Mouse (Mus musculus): ENCODE data around the gene Baz1a. TPM values are rescaled to one million over a fixed set of nuclear protein-coding genes. Genes with fewer than 3 reads are reported as not detected.

The Baz1a gene
- total and polyA plus RNA-seq, 3 experiments: 41.7 to 95.0 (median 56.0) TPM

DNA sequence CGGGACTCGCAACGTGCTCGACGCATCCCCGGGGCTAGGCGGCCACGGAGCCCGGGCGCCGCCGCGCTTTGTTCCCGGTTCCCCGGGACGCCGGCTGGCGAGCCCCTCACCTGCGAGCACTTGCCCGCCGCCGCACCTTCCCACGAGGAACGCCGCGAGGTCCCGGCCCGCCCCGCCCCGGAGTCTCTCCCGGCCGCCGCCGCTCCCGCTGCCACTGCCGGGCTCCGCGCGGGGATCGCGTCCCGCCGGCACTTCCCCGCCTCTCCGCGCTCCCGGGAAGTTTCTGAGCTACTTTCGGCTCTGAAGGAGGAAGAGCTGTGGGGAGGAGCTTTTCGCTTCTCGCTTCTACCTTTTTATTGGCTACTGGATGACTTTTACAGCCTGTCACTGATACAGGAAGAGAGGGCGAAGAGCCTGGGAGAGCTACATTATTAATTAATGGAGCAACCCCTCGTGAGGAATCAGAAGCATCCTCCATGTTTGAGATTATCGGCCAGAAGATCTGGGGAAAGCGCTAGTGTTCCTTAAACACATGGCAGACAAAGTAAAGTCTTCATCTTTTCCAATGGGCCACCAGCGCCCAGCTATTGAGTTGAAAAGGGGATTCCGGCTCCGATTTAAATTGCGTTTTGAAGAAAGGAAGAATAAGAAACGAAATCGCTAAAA is 28.0 kb downstream of the Baz1a start, which contains the start of gene Gm20403 (continued):
- TF ChIP-seq RAD21 (IDR thresholded peaks at IDR 0.05; ENCODE audit: low read depth, low read length) (no peak), POLR2AphosphoS2 (IDR thresholded peaks at IDR 0.05; ENCODE audit: low read depth, low read length) (peak; percentile 72; the same call in 1 of the 2 replicates), ZNF384 (IDR thresholded peaks at IDR 0.05; ENCODE audit: low read depth, low read length) (no peak), HCFC1 (IDR thresholded peaks at IDR 0.05; ENCODE audit: low read depth, low read length) (no peak), CHD2 (IDR thresholded peaks at IDR 0.05; ENCODE audit: low read length) (no peak), ZC3H11A (IDR thresholded peaks at IDR 0.05; ENCODE audit: low read depth, low read length) (no peak), USF1 (IDR thresholded peaks at IDR 0.05; ENCODE audit: low read depth, low read length) (no peak), ZKSCAN1 (IDR thresholded peaks at IDR 0.05; ENCODE audit: borderline replicate concordance, low read depth, low read length) (no peak), RCOR1 (conservative IDR thresholded peaks at IDR 0.05; ENCODE audit: low read depth, low read length) (no peak), UBTF (IDR thresholded peaks at IDR 0.05; ENCODE audit: low read depth, low read length) (peak; percentile 68; the same call in 1 of the 2 replicates), CTCF (conservative IDR thresholded peaks at IDR 0.05 in 1 of 2, IDR thresholded peaks at IDR 0.05 in 1 of 2; ENCODE audit: low read depth in 2 of 2, low read length in 2 of 2) (no peak), POLR2A (IDR thresholded peaks at IDR 0.05; ENCODE audit: low read depth, low read length) (peak; percentile 89)

DNA sequence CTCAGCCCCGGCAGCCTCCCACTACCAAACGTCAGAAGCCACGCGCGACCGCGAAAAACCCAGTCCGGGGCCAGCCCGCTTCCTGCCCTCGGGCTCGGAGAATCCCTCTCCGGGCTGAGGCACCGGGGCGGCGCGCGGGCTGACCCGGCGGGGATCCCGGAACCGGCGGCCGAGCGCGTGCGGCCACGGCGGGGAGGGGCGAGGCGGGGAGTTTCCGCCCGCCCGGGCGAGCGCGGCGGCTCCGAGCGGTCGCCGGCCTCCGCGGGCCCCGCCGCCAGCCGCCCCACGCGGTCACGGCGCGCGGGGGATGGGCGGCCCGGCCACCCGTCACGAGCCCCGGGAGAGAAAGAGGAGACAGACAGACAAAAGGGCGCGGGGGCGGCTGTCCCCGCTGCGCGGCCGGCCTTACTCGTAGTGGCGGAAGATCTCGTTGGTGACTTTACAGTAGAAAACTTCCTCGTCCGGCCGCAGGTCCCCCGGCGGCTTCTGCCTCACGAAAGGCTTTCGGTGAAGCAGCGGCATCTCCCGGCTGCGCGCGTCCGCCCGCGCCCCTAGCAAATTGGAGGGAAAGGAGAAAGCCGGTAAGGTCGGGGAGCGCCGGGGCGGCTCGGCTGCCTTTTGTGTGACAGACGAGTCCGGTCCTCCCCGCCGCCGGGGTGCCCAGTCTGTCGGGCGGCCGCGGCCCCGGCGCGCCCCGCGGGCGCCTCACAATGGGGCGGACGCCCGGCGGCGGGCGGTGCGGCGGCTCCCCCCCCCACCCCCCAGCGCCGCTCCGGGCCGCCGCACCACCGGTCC is 28.7 kb downstream of the Baz1a start:
- dilution Hi-C loops (cut with MboI; ENCODE audit: extremely low pct_ligation_motif_present, extremely low pct_unique_long_range_greater_than_20kb, low sequenced_read_pairs): no loop called here
- Histone ChIP-seq H3K27me3 (replicated peaks) (no peaks in the 10 kb centered on the region), H3K9me3 (replicated peaks; ENCODE audit: low read length) (no peaks in the 10 kb centered on the region), H3K4me3 (replicated peaks in 1 of 3; ENCODE audit: low read depth in 2 of 3, low read length in 2 of 3, poor library complexity in 1 of 3) (peak overlapping the region; percentile 77 to 79 (median 79)), H3K36me3 (replicated peaks in 1 of 2; ENCODE audit: control insufficient read depth in 1 of 2, insufficient read depth in 1 of 2, low read length in 1 of 2) (peaks cover 16 to 29% of the 10 kb centered on the region in 2 experiments), H3K9ac (ENCODE audit: insufficient read depth, low read depth) (peak overlapping the region; percentile 96), H3K79me2 (replicated peaks; ENCODE audit: control insufficient read depth, extremely low read depth, insufficient read depth, poor library complexity, severe bottlenecking) (peaks cover 47% of the 10 kb centered on the region), H3K4me2 (ENCODE audit: insufficient read depth, low read depth, poor library complexity, severe bottlenecking) (0 out of 2 replicates have a peak overlapping the region, but pooled peaks have one; percentile 93), H3K4me1 (ENCODE audit: control insufficient read depth in 1 of 2, insufficient read depth in 2 of 2) (peaks cover 8 to 42% of the 10 kb centered on the region in 2 experiments), H3K27ac (ENCODE audit: insufficient read depth, low read depth) (peak overlapping the region; percentile 81)
- TF ChIP-seq MEF2A (IDR thresholded peaks at IDR 0.05; ENCODE audit: borderline replicate concordance, low read depth, low read length): no peak
- TF ChIP-seq ZMIZ1 (IDR thresholded peaks at IDR 0.05; ENCODE audit: low read depth, low read length): no peak
- peak; percentile 65; the same call in 1 of the 2 replicates for TF ChIP-seq UBTF (IDR thresholded peaks at IDR 0.05; ENCODE audit: low read depth, low read length)
- TF ChIP-seq USF2 (conservative IDR thresholded peaks at IDR 0.05; ENCODE audit: low read depth, low read length): no peak
- no peak for TF ChIP-seq SIN3A (IDR thresholded peaks at IDR 0.05; ENCODE audit: low read length)
- no peak; the same call in 1 of the 2 replicates for TF ChIP-seq RAD21 (IDR thresholded peaks at IDR 0.05; ENCODE audit: low read depth, low read length)
- 0 out of 2 replicates have a peak, but pooled peaks have one; percentile 27 for TF ChIP-seq IRF4 (IDR thresholded peaks at IDR 0.05; ENCODE audit: low read depth, low read length)
- peak; percentile 38; the same call in 1 of the 2 replicates for TF ChIP-seq MXI1 (IDR thresholded peaks at IDR 0.05; ENCODE audit: low read depth, low read length)
- TF ChIP-seq TCF12 (IDR thresholded peaks at IDR 0.05; ENCODE audit: low read depth, low read length): peak; percentile 25; the same call in 1 of the 2 replicates
- no peak for TF ChIP-seq ZC3H11A (IDR thresholded peaks at IDR 0.05; ENCODE audit: low read depth, low read length)
- TF ChIP-seq ELF1 (IDR thresholded peaks at IDR 0.05; ENCODE audit: low read depth, low read length): peak; percentile 32; the same call in 1 of the 2 replicates
- no peak for TF ChIP-seq MAX (IDR thresholded peaks at IDR 0.05; ENCODE audit: low read length)
- TF ChIP-seq HCFC1 (IDR thresholded peaks at IDR 0.05; ENCODE audit: low read depth, low read length): peak; percentile 29; the same call in 1 of the 2 replicates
- TF ChIP-seq E2F4 (IDR thresholded peaks at IDR 0.05; ENCODE audit: insufficient replicate concordance, low read depth, low read length): no peak
- no peak for TF ChIP-seq POLR2AphosphoS2 (IDR thresholded peaks at IDR 0.05; ENCODE audit: low read depth, low read length)
- in situ Hi-C loops (cut with MboI; ENCODE audit: low pct_ligation_motif_present, low pct_unique_long_range_greater_than_20kb, low sequenced_read_pairs): no loop called here
- peak; percentile 51 for DNase-seq (ENCODE audit: extremely low read depth)
